Mouse (Mus musculus) midbrain, embryonic 11.5 days (tissue): ENCODE measurements around the gene Eif3k. TPM values are rescaled to one million over a fixed set of nuclear protein-coding genes. Genes with fewer than 3 reads are reported as not detected.

Source experiments
- ATAC-seq: fragments of 200-750 bp; cut with Nextera tagmentation; 2 replicates; pipeline ENCODE4 v1.8.0; 2017; ENCODE audit warnings: moderate TSS enrichment, moderate library complexity; ENCODE audit not compliant: low FRiP score
- DNase-seq: peaks from one replicate; pipeline ENCODE4 v3.0.0; 2015; ENCODE audit warnings: low spot score; ENCODE audit errors: missing footprints
- H3K27ac ChIP-seq: fragments of 300-500 bp; sonication (generic); 2 replicates; pipeline ENCODE4 v1.5.1; 2014; ENCODE audit warnings: low read depth, low read length
- H3K27me3 ChIP-seq: fragments of 300-500 bp; sonication (generic); 2 replicates; pipeline ENCODE4 v1.6.1; 2014; ENCODE audit warnings: mild to moderate bottlenecking, low read length, moderate library complexity, mixed read lengths; ENCODE audit not compliant: control insufficient read depth, insufficient read depth
- H3K36me3 ChIP-seq: fragments of 300-500 bp; sonication (generic); 2 replicates; pipeline ENCODE4 v1.6.1; 2014; ENCODE audit warnings: mild to moderate bottlenecking, low read length, moderate library complexity, mixed read lengths; ENCODE audit not compliant: control insufficient read depth, insufficient read depth
- H3K4me1 ChIP-seq: fragments of 300-500 bp; sonication (generic); 2 replicates; pipeline ENCODE4 v1.6.1; 2014; ENCODE audit warnings: low read length; ENCODE audit not compliant: control insufficient read depth, insufficient read depth
- H3K4me2 ChIP-seq: fragments of 300-500 bp; sonication (generic); 2 replicates; pipeline ENCODE4 v1.6.1; 2014; ENCODE audit warnings: mild to moderate bottlenecking, moderate library complexity
- H3K4me3 ChIP-seq: fragments of 300-500 bp; sonication (generic); 2 replicates; pipeline ENCODE4 v1.5.1; 2014; ENCODE audit warnings: low read depth, low read length
- H3K9ac ChIP-seq: fragments of 300-500 bp; sonication (generic); 2 replicates; pipeline ENCODE4 v1.6.1; 2014; ENCODE audit warnings: low read length
- H3K9me3 ChIP-seq: fragments of 300-500 bp; sonication (generic); 2 replicates; pipeline ENCODE4 v1.6.1; 2016; ENCODE audit warnings: low read length; ENCODE audit not compliant: control insufficient read depth
- WGBS: fragments of 180-500 bp; shearing (Covaris S2); extraction: QIAGEN DNeasy Blood & Tissue Kit; methylation state at CpG from one replicate; pipeline ENCODE4 v1.1.7; 2014; 5-methylcytosine and 5-hydroxymethylcytosine counted together
- polyA plus RNA-seq: library from polyadenylated mRNA; unstranded; fragments of >200 nt; fragmentation: Nextera tagmentation; extraction: Ambion mirVana; gene quantifications from 2 replicates; pipeline ENCODE4 v1.2.1, GENCODE M21; 2014

Gene Eif3k
- polyA plus RNA-seq, 1 experiment from 2014 or later: 392 TPM

- ATAC-seq (no peak), DNase-seq (no peak)
- 93% methylated on average over 10 of the region's 10 CpGs for WGBS
- Histone ChIP-seq H3K9me3 (no peaks in the 10 kb centered on the region), H3K4me3 (no peak overlapping the region), H3K36me3 (no peaks in the 10 kb centered on the region), H3K4me1 (peaks cover 31% of the 10 kb centered on the region), H3K9ac (no peak overlapping the region), H3K27ac (no peak overlapping the region), H3K4me2 (no peak overlapping the region), H3K27me3 (no peaks in the 10 kb centered on the region)
These were observed 31.2 kb downstream of the Eif3k start for GRCm38 (mm10) chr7:28950346-28951037.

GRCm38 (mm10) chr7:28949298-28949697 is 32.4 kb downstream of the Eif3k start:
- Histone ChIP-seq H3K4me3 (no peak overlapping the region), H3K4me2 (no peak overlapping the region), H3K9me3 (no peaks in the 10 kb centered on the region), H3K4me1 (peaks cover 29% of the 10 kb centered on the region), H3K36me3 (no peaks in the 10 kb centered on the region), H3K9ac (no peak overlapping the region), H3K27me3 (no peaks in the 10 kb centered on the region), H3K27ac (no peak overlapping the region)
- no peak for ATAC-seq
- DNase-seq: no peak
- 86% methylated on average over 2 of the region's 2 CpGs for WGBS

GRCm38 (mm10) chr7:28948746-28949145 is 32.9 kb downstream of the Eif3k start:
- peaks cover 26% of the 10 kb centered on the region for H3K4me1 ChIP-seq
- no peak overlapping the region for H3K9ac ChIP-seq
- WGBS: 93% methylated on average over 7 of the region's 7 CpGs
- no peak overlapping the region for H3K4me3 ChIP-seq
- H3K9me3 ChIP-seq: no peaks in the 10 kb centered on the region
- no peaks in the 10 kb centered on the region for H3K36me3 ChIP-seq
- DNase-seq: no peak
- no peak overlapping the region for H3K27ac ChIP-seq
- no peaks in the 10 kb centered on the region for H3K27me3 ChIP-seq
- no peak overlapping the region for H3K4me2 ChIP-seq
- no peak for ATAC-seq

- no peaks in the 10 kb centered on the region for H3K27me3 ChIP-seq
- no peak overlapping the region for H3K4me3 ChIP-seq
- H3K27ac ChIP-seq: no peak overlapping the region; the same call in 1 of the 2 replicates
- H3K4me1 ChIP-seq: peaks cover 13% of the 10 kb centered on the region
- H3K9ac ChIP-seq: no peak overlapping the region
- WGBS: 48% methylated on average over 1 of the region's 1 CpGs
- H3K4me2 ChIP-seq: no peak overlapping the region
- DNase-seq (no peak), ATAC-seq (no peak)
- no peaks in the 10 kb centered on the region for H3K36me3 ChIP-seq
- H3K9me3 ChIP-seq: no peaks in the 10 kb centered on the region
These were observed 35.4 kb downstream of the Eif3k start for GRCm38 (mm10) chr7:28946271-28946610.

GRCm38 (mm10) chr7:28945416-28946270 is 36.0 kb downstream of the Eif3k start:
- no peaks in the 10 kb centered on the region for H3K9me3 ChIP-seq
- 59% methylated on average over 10 of the region's 10 CpGs for WGBS
- DNase-seq: no peak
- H3K4me1 ChIP-seq: peaks cover 13% of the 10 kb centered on the region
- H3K36me3 ChIP-seq: no peaks in the 10 kb centered on the region
- H3K9ac ChIP-seq: no peak overlapping the region
- no peak overlapping the region for H3K4me2 ChIP-seq
- no peak for ATAC-seq
- no peaks in the 10 kb centered on the region for H3K27me3 ChIP-seq
- H3K4me3 ChIP-seq: no peak overlapping the region
- peak overlapping the region; percentile 7; the same call in 1 of the 2 replicates for H3K27ac ChIP-seq

GRCm38 (mm10) chr7:28944756-28945415 is 36.8 kb downstream of the Eif3k start:
- no peak overlapping the region for H3K4me3 ChIP-seq
- DNase-seq (no peak), ATAC-seq (no peak)
- H3K4me1 ChIP-seq: peaks cover 13% of the 10 kb centered on the region
- H3K36me3 ChIP-seq: no peaks in the 10 kb centered on the region
- H3K9me3 ChIP-seq: no peaks in the 10 kb centered on the region
- H3K4me2 ChIP-seq: no peak overlapping the region
- WGBS: 62% methylated on average over 6 of the region's 6 CpGs
- H3K9ac ChIP-seq: no peak overlapping the region
- H3K27me3 ChIP-seq: no peaks in the 10 kb centered on the region
- H3K27ac ChIP-seq: no peak overlapping the region; the same call in 1 of the 2 replicates

GRCm38 (mm10) chr7:28943451-28944180 is 38.0 kb downstream of the Eif3k start:
- DNase-seq (no peak), ATAC-seq (no peak)
- no peaks in the 10 kb centered on the region for H3K27me3 ChIP-seq
- no peaks in the 10 kb centered on the region for H3K36me3 ChIP-seq
- H3K4me2 ChIP-seq: no peak overlapping the region
- 80% methylated on average over 5 of the region's 5 CpGs for WGBS
- no peaks in the 10 kb centered on the region for H3K9me3 ChIP-seq
- H3K9ac ChIP-seq: no peak overlapping the region
- peaks cover 11% of the 10 kb centered on the region; the same call in 1 of the 2 replicates for H3K4me1 ChIP-seq
- no peak overlapping the region for H3K4me3 ChIP-seq
- no peak overlapping the region for H3K27ac ChIP-seq

- peaks cover 17% of the 10 kb centered on the region; the same call in 1 of the 2 replicates for H3K4me1 ChIP-seq
- H3K9ac ChIP-seq: no peak overlapping the region
- WGBS: 90% methylated on average over 4 of the region's 4 CpGs
- no peaks in the 10 kb centered on the region for H3K9me3 ChIP-seq
- H3K4me2 ChIP-seq: no peak overlapping the region
- H3K27me3 ChIP-seq: no peaks in the 10 kb centered on the region
- H3K27ac ChIP-seq: peak overlapping the region; percentile 35; the same call in 1 of the 2 replicates
- no peak overlapping the region for H3K4me3 ChIP-seq
- H3K36me3 ChIP-seq: no peaks in the 10 kb centered on the region
- ATAC-seq: no peak
- no peak for DNase-seq
These were observed 40.1 kb downstream of the Eif3k start for GRCm38 (mm10) chr7:28941542-28941941.
